Mouse (Mus musculus): ENCODE measurements around the gene Tiprl. TPM values are rescaled to one million over a fixed set of nuclear protein-coding genes. Genes with fewer than 3 reads are reported as not detected.

Gene Tiprl
- 56.9 and 64.0 TPM in 2 replicates for polyA plus RNA-seq (2012; rRNA removed)

- DNase-seq (ENCODE audit: low read depth), result peak; percentile 99
Observed at GRCm38 (mm10) chr1:165236321-165237298, at the start of gene Tiprl. Gene Tiprl, minus strand, starts transcription at chr1:165236996.

GRCm38 (mm10) chr1:165284096-165284495 lies 47.3 kb upstream of the Tiprl start:
- no peak for TF ChIP-seq POLR2A (IDR thresholded peaks at IDR 0.05; ENCODE audit: borderline replicate concordance, extremely low read depth, insufficient read depth, insufficient read length, poor library complexity, severe bottlenecking)
- TF ChIP-seq CTCF (IDR thresholded peaks at IDR 0.05; ENCODE audit: borderline replicate concordance, extremely low read depth, insufficient read depth, insufficient read length), result no peak
- DNase-seq (ENCODE audit: low read depth), result no peak

More at GRCm38 (mm10) chr1:165236321-165237298, at the start of gene Tiprl:
- TF ChIP-seq POLR2A (IDR thresholded peaks at IDR 0.05; ENCODE audit: borderline replicate concordance, extremely low read depth, insufficient read depth, insufficient read length, poor library complexity, severe bottlenecking), result peak; percentile 82
- peak; percentile 3; the same call in 1 of the 2 replicates for TF ChIP-seq CTCF (IDR thresholded peaks at IDR 0.05; ENCODE audit: borderline replicate concordance, extremely low read depth, insufficient read depth, insufficient read length)

GRCm38 (mm10) chr1:165282967-165283345 lies 46.2 kb upstream of the Tiprl start:
- DNase-seq (ENCODE audit: low read depth), result no peak
- TF ChIP-seq CTCF (IDR thresholded peaks at IDR 0.05; ENCODE audit: borderline replicate concordance, extremely low read depth, insufficient read depth, insufficient read length) (no peak), POLR2A (IDR thresholded peaks at IDR 0.05; ENCODE audit: borderline replicate concordance, extremely low read depth, insufficient read depth, insufficient read length, poor library complexity, severe bottlenecking) (no peak)

GRCm38 (mm10) chr1:165282222-165282966 lies 45.6 kb upstream of the Tiprl start:
- peak; percentile 52 for DNase-seq (ENCODE audit: low read depth)
- TF ChIP-seq POLR2A (IDR thresholded peaks at IDR 0.05; ENCODE audit: borderline replicate concordance, extremely low read depth, insufficient read depth, insufficient read length, poor library complexity, severe bottlenecking) (no peak), CTCF (IDR thresholded peaks at IDR 0.05; ENCODE audit: borderline replicate concordance, extremely low read depth, insufficient read depth, insufficient read length) (no peak; the same call in 1 of the 2 replicates)

GRCm38 (mm10) chr1:165281351-165282221 lies 44.8 kb upstream of the Tiprl start:
- DNase-seq (ENCODE audit: low read depth), result peak; percentile 82
- TF ChIP-seq POLR2A (IDR thresholded peaks at IDR 0.05; ENCODE audit: borderline replicate concordance, extremely low read depth, insufficient read depth, insufficient read length, poor library complexity, severe bottlenecking) (peak; percentile 47; the same call in 1 of the 2 replicates), CTCF (IDR thresholded peaks at IDR 0.05; ENCODE audit: borderline replicate concordance, extremely low read depth, insufficient read depth, insufficient read length) (no peak)

GRCm38 (mm10) chr1:165280741-165281140 lies 43.9 kb upstream of the Tiprl start:
- TF ChIP-seq POLR2A (IDR thresholded peaks at IDR 0.05; ENCODE audit: borderline replicate concordance, extremely low read depth, insufficient read depth, insufficient read length, poor library complexity, severe bottlenecking) (no peak), CTCF (IDR thresholded peaks at IDR 0.05; ENCODE audit: borderline replicate concordance, extremely low read depth, insufficient read depth, insufficient read length) (no peak)
- DNase-seq (ENCODE audit: low read depth), result peak; percentile 54

- TF ChIP-seq CTCF (IDR thresholded peaks at IDR 0.05; ENCODE audit: borderline replicate concordance, extremely low read depth, insufficient read depth, insufficient read length), result no peak
- no peak for TF ChIP-seq POLR2A (IDR thresholded peaks at IDR 0.05; ENCODE audit: borderline replicate concordance, extremely low read depth, insufficient read depth, insufficient read length, poor library complexity, severe bottlenecking)
- no peak for DNase-seq (ENCODE audit: low read depth)
Observed at GRCm38 (mm10) chr1:165274946-165275345, 38.1 kb upstream of the Tiprl start.

GRCm38 (mm10) chr1:165252027-165252671 lies 15.4 kb upstream of the Tiprl start:
- TF ChIP-seq CTCF (IDR thresholded peaks at IDR 0.05; ENCODE audit: borderline replicate concordance, extremely low read depth, insufficient read depth, insufficient read length), result peak; percentile 77
- TF ChIP-seq POLR2A (IDR thresholded peaks at IDR 0.05; ENCODE audit: borderline replicate concordance, extremely low read depth, insufficient read depth, insufficient read length, poor library complexity, severe bottlenecking), result no peak
- peak; percentile 60 for DNase-seq (ENCODE audit: low read depth)

- DNase-seq (ENCODE audit: low read depth), result no peak
- TF ChIP-seq CTCF (IDR thresholded peaks at IDR 0.05; ENCODE audit: borderline replicate concordance, extremely low read depth, insufficient read depth, insufficient read length) (no peak), POLR2A (IDR thresholded peaks at IDR 0.05; ENCODE audit: borderline replicate concordance, extremely low read depth, insufficient read depth, insufficient read length, poor library complexity, severe bottlenecking) (no peak)
Observed at GRCm38 (mm10) chr1:165250546-165250945, 13.8 kb upstream of the Tiprl start.

GRCm38 (mm10) chr1:165248842-165249241 lies 12.0 kb upstream of the Tiprl start:
- TF ChIP-seq POLR2A (IDR thresholded peaks at IDR 0.05; ENCODE audit: borderline replicate concordance, extremely low read depth, insufficient read depth, insufficient read length, poor library complexity, severe bottlenecking), result no peak
- TF ChIP-seq CTCF (IDR thresholded peaks at IDR 0.05; ENCODE audit: borderline replicate concordance, extremely low read depth, insufficient read depth, insufficient read length), result no peak
- no peak for DNase-seq (ENCODE audit: low read depth)
